Mouse (Mus musculus) heart, embryonic 11.5 days (tissue): ENCODE results near the gene Gphn. TPM values are rescaled to one million over a fixed set of nuclear protein-coding genes. Genes with fewer than 3 reads are reported as not detected.

Source experiments
- ATAC-seq: fragments of 200-750 bp; cut with Nextera tagmentation; replicated peaks from 2 replicates; pipeline ENCODE4 v1.8.0; 2017; ENCODE audit warnings: moderate library complexity; ENCODE audit not compliant: insufficient number of reproducible peaks, low FRiP score, low TSS enrichment
- H3K27ac ChIP-seq: fragments of 300-500 bp; sonication (generic); 2 replicates; pipeline ENCODE4 v1.5.1; 2014; ENCODE audit warnings: mild to moderate bottlenecking, low read depth, low read length
- H3K27me3 ChIP-seq: fragments of 300-500 bp; sonication (generic); 2 replicates; pipeline ENCODE4 v1.6.1; 2014; ENCODE audit warnings: mild to moderate bottlenecking, low read length, mixed read lengths; ENCODE audit not compliant: control insufficient read depth, insufficient read depth
- H3K36me3 ChIP-seq: fragments of 300-500 bp; sonication (generic); 2 replicates; pipeline ENCODE4 v1.6.1; 2014; ENCODE audit warnings: mild to moderate bottlenecking, low read length, moderate library complexity, mixed read lengths; ENCODE audit not compliant: control insufficient read depth, insufficient read depth
- H3K4me1 ChIP-seq: fragments of 300-500 bp; sonication (generic); 2 replicates; pipeline ENCODE4 v1.6.1; 2014; ENCODE audit warnings: low read length; ENCODE audit not compliant: control insufficient read depth, insufficient read depth
- H3K4me2 ChIP-seq: fragments of 300-500 bp; sonication (generic); 2 replicates; pipeline ENCODE4 v1.6.1; 2014; ENCODE audit warnings: mild to moderate bottlenecking, moderate library complexity
- H3K4me3 ChIP-seq: fragments of 300-500 bp; sonication (generic); 2 replicates; pipeline ENCODE4 v1.5.1; 2014; ENCODE audit warnings: low read depth, low read length
- H3K9ac ChIP-seq: fragments of 300-500 bp; sonication (generic); 2 replicates; pipeline ENCODE4 v1.6.1; 2014; ENCODE audit warnings: mild to moderate bottlenecking, low read depth, low read length, moderate library complexity
- H3K9me3 ChIP-seq: fragments of 300-500 bp; sonication (generic); replicated peaks from 2 replicates; pipeline ENCODE4 v1.6.1; 2016; ENCODE audit warnings: low read length; ENCODE audit not compliant: control insufficient read depth
- WGBS: fragments of 180-500 bp; shearing (Covaris S2); extraction: QIAGEN DNeasy Blood & Tissue Kit; methylation state at CpG from one replicate; pipeline ENCODE4 v1.1.7; 2014; ENCODE audit not compliant: insufficient replicate concordance; 5-methylcytosine and 5-hydroxymethylcytosine counted together
- polyA plus RNA-seq: library from polyadenylated mRNA; unstranded; fragments of >200 nt; fragmentation: Nextera tagmentation; extraction: Ambion mirVana; gene quantifications from 2 replicates; pipeline ENCODE4 v1.2.1, GENCODE M21; 2014

The Gphn gene
- 12.2 and 12.3 TPM in 2 replicates for polyA plus RNA-seq

DNA sequence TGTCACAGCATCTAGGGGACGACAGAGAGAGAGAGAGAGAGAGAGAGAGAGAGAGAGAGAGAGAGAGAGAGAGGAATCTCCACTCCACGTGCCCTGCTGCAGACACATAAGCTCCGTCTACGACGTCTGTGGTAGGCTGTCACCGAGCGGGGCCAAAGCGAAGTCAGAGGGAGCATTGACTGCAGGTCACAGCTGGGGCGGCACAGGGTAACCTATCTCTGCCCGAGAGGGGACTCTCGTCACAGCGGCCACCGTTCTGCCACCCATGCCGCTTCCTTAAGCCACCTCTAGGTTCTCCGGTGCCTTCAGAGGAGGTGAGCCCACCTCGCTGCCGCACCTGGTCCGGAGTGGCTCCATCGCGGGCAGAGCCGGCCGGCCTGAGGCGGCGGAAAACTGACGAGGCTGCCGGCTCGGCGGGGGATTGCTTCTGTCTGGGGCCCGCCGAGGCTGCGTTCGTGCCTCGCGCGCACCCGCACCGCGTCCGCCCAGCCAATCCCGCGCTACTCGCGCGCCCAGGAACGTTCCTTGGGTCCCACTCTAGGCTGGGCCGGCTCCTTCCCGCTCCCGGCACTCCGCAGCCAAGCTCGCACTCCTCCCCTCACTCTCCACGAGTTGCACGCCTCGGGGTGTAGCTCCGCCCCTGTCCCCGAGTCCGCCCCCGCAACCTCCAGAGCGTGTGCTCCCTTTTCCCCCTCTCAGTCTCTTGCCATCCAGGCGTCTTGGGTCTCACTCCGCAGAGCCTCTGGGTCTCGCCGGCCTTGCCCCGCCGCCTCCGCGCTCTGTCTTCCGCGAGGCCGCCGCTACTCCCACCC lies at the start of gene Gphn:
TSS of gene Gphn (plus strand) at position 673 of the 812 bp plus-strand sequence.
- H3K36me3 ChIP-seq = no peaks in the 10 kb centered on the region
- H3K4me1 ChIP-seq = peaks cover 2% of the 10 kb centered on the region; the same call in 1 of the 2 replicates
- peak within 1 kb of the TSS; percentile 99 for H3K27ac ChIP-seq
- under 1% methylated on average over 68 of the region's 70 CpGs for WGBS
- peak within 1 kb of the TSS; percentile 78 for H3K4me3 ChIP-seq
- peak within 1 kb of the TSS; percentile 94 for H3K9ac ChIP-seq
- no peaks in the 10 kb centered on the region for H3K9me3 ChIP-seq
- ATAC-seq = peak; percentile 96
- peak within 1 kb of the TSS; percentile 88 for H3K4me2 ChIP-seq
- no peaks in the 10 kb centered on the region for H3K27me3 ChIP-seq

DNA sequence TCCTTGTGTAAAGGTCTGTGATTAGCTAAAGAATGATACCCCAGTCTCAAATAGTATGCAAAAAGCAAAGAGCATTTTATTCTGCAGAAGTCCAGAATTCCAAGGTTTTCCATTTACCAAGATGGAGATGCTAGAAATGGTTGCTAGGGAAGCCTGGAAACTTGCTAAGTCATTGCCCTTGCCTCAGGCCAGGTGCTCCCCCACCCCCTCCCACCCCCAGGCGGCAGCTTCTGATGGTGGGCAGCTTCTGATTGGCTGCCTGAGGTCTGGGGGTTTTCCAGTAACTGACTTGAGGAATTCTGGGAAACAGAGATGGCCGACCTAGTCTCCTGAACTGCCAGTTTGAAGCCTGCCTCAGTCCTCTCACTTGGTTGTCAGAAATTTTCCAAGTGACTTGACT lies 44.7 kb upstream of the Gphn start:
- Histone ChIP-seq H3K36me3 (no peaks in the 10 kb centered on the region), H3K4me1 (no peaks in the 10 kb centered on the region), H3K9ac (no peak overlapping the region), H3K27ac (no peak overlapping the region), H3K4me3 (no peak overlapping the region), H3K27me3 (no peaks in the 10 kb centered on the region), H3K4me2 (no peak overlapping the region), H3K9me3 (no peaks in the 10 kb centered on the region)
- WGBS = 74% methylated on average over 2 of the region's 2 CpGs
- no peak for ATAC-seq

DNA sequence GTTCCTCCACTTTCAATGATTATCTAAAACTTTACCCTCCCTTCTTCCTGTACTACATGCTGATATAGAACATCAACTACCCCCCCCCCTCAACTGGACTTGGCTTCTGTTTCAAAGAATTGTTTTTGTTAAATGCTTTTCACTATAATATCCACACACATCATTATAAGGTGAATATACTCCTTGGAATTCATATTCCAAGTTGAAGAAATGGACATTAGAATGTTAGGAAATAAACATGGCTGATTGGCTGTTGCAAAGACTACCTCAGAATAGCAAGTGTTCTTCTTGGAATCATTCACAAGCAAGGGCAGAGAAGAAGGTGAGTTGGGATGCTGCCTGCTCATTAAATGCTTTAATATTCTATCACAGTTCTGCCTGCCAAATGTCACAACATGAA lies 32.2 kb upstream of the Gphn start, which contains the start of gene Gm6657:
TSS of gene Gm6657 (plus strand) at position 301 of the 400 bp plus-strand sequence.
- H3K9me3 ChIP-seq = no peaks in the 10 kb centered on the region
- H3K4me2 ChIP-seq = no peak within 1 kb of the TSS
- H3K4me1 ChIP-seq = no peaks in the 10 kb centered on the region
- H3K9ac ChIP-seq = no peak within 1 kb of the TSS
- no peaks in the 10 kb centered on the region for H3K36me3 ChIP-seq
- no peaks in the 10 kb centered on the region for H3K27me3 ChIP-seq
- H3K27ac ChIP-seq = no peak within 1 kb of the TSS
- H3K4me3 ChIP-seq = no peak within 1 kb of the TSS
- ATAC-seq = no peak

DNA sequence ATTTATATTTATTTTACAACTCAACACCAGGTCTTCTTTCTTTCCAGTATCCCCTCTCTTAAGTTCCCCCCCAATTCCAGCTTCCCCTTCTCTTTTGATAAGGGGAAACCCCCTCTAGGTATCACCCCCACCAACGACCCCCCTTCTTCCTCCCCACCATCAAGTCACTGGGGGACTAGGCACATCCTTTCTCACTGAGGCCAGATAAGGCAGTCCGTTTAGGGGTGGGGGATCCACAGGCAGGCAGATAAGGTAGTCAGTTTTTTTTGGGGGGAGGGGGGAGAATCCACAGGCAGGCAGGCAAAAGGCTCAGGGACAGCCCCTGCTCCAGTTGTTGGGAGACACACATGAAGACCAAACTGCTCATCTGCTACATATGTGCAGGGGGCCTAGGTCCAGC lies 30.8 kb upstream of the Gphn start:
- no peak for ATAC-seq
- H3K4me1 ChIP-seq = no peaks in the 10 kb centered on the region
- no peaks in the 10 kb centered on the region for H3K36me3 ChIP-seq
- no peak overlapping the region for H3K4me2 ChIP-seq
- 15% methylated on average over 2 of the region's 2 CpGs for WGBS
- no peaks in the 10 kb centered on the region for H3K27me3 ChIP-seq
- no peak overlapping the region for H3K27ac ChIP-seq
- H3K9ac ChIP-seq = no peak overlapping the region
- no peak overlapping the region for H3K4me3 ChIP-seq
- H3K9me3 ChIP-seq = no peaks in the 10 kb centered on the region

DNA sequence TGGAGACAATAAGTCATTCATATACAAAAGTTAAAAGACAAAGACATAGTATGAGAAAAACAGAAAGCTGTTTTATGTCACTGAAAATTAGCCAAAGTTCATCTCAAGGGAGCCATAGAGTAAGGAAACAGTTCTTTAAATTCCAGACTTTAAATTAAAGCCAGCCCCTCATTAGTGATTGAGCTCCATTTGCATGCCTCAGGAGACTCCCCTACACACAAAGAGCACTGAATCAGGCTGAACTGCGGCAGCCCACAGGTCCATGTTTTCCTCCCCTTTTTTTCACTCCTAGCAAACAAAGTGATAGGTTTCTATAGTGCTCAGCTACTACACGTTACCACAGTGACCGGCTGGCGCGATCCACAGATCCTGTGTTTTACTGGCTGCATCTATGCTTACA lies 22.5 kb upstream of the Gphn start:
- Histone ChIP-seq H3K4me2 (no peak overlapping the region), H3K4me3 (no peak overlapping the region), H3K36me3 (no peaks in the 10 kb centered on the region), H3K9ac (no peak overlapping the region), H3K4me1 (no peaks in the 10 kb centered on the region), H3K9me3 (no peaks in the 10 kb centered on the region), H3K27me3 (no peaks in the 10 kb centered on the region), H3K27ac (no peak overlapping the region)
- ATAC-seq = no peak
- 70% methylated on average over 5 of the region's 5 CpGs for WGBS

DNA sequence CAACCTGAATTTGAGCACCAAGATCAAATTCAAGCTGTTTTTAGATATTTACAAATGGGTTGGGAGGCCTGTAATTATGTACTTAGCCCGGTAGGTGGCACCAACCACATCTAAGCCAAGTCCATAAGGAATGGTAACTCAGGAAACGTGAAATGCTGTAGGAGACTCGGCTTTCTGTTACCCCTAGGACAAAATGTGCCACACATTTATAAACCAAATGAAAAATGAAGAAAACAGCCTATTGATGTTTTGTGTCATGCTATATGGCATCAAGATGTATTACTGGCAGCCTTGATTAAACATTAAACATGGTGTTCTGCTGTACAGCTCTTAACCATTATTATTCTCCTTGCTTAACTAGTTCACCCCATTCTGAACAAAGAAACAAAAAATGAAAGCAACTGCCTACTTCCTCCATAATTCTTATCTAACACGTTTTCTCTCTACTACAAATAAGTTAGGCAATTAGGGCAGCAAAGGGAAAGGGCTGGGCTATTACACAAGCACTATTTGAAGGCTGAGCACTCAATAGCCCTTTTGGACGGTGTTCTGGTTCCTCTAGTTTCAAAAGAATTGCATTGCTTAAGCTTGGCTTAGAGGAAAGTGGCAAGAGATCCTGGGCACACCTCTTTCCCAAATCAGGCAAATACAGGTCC lies 20.1 kb upstream of the Gphn start:
- Histone ChIP-seq H3K27ac (no peak overlapping the region), H3K4me1 (no peaks in the 10 kb centered on the region), H3K27me3 (no peaks in the 10 kb centered on the region), H3K9me3 (no peaks in the 10 kb centered on the region), H3K36me3 (no peaks in the 10 kb centered on the region), H3K4me3 (no peak overlapping the region), H3K4me2 (peak overlapping the region; percentile 42), H3K9ac (no peak overlapping the region)
- ATAC-seq = no peak
- 15% methylated on average over 5 of the region's 5 CpGs for WGBS

DNA sequence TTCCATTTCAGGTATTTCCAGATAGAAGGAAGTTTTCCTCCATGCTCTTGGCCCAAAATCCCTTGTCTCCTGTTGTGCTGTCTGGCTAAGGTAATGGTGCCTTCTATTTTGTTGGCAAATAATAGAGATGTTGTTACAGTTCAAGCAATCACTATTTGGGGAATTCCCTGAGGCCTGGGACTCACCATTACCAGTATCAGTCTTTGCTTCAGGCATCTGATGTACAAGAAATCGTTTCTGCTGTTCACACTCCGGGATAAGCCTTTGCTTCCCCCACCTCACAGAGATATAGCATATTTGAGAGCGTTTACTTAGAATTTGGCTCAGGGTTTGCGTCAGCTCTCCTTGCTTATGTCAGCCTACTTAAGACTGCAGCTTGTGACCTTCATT lies 19.6 kb upstream of the Gphn start:
- ATAC-seq = no peak
- Histone ChIP-seq H3K9me3 (no peaks in the 10 kb centered on the region), H3K27ac (no peak overlapping the region), H3K4me2 (no peak overlapping the region), H3K4me1 (no peaks in the 10 kb centered on the region), H3K4me3 (no peak overlapping the region), H3K27me3 (no peaks in the 10 kb centered on the region), H3K9ac (no peak overlapping the region), H3K36me3 (no peaks in the 10 kb centered on the region)
- 78% methylated on average over 4 of the region's 4 CpGs for WGBS

DNA sequence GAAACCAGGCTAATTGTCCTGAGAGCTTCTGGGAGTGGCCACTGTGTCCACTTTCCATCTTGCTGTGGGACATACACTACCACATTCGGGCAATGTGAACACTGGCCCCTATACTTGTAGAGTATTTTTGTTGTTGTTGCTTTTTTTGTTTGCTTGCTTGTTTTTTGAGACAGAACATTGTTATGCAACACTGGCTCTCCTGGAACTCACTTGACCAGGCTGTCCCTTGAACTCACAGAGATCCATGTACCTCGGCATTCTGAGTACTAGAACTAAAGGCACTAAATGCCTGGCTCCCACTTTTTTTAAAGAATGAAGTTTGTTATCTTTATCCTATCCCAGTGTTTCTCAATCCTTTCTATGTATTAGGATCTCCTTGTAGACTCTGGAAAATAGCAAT lies 16.3 kb upstream of the Gphn start:
- Histone ChIP-seq H3K4me2 (no peak overlapping the region), H3K9me3 (no peaks in the 10 kb centered on the region), H3K4me3 (no peak overlapping the region), H3K4me1 (no peaks in the 10 kb centered on the region), H3K27me3 (no peaks in the 10 kb centered on the region), H3K36me3 (no peaks in the 10 kb centered on the region), H3K9ac (no peak overlapping the region), H3K27ac (no peak overlapping the region)
- ATAC-seq = no peak
- 82% methylated on average over 2 of the region's 2 CpGs for WGBS
